Mouse (Mus musculus) cortical plate, adult 2 months (tissue): ENCODE measurements around the gene Kirrel2.

Source experiments
- CTCF ChIP-seq: fragments of 200-500 bp; IDR thresholded peaks from 2 replicates; pipeline ENCODE4 v1.5.1; 2011; ENCODE audit warnings: mild to moderate bottlenecking, control low read depth, low read length; ENCODE audit not compliant: insufficient read depth; ENCODE audit errors: extremely low read depth
- POLR2A ChIP-seq: fragments of 200-500 bp; IDR thresholded peaks from 2 replicates; pipeline ENCODE4 v1.6.1; 2011; ENCODE audit warnings: mild to moderate bottlenecking, low read length, control low read depth; ENCODE audit not compliant: insufficient read depth; ENCODE audit errors: extremely low read depth

DNA sequence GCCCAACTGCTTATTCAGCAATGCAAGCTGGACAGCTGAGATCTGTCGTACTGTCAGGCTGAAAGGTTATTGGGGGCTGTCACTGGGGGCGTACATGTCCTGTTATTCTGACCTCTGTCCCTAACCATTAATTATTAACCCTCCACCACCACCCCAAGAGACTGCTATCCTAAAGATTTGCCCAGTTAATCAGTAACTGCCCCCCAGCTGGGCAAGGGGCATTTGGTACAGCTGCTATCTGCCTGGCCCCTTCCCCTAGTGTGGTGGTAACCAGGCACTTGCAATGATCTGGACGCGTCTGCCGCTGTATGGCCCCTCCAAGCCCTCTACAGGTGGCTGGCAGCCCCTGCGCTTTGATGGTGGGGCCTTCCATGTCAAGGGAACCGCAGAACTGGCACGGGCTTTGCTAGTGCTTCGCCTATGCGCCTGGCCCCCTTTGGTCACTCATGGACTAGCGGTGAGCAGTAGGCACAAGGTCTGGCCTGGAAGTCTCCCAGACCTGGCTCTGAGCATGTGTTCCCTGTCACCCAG lies 36.0 kb upstream of the Kirrel2 start, which contains the start of gene Prodh2:
- TF ChIP-seq CTCF (no peak), POLR2A (no peak)
